Mouse (Mus musculus) brain, adult 2 months (tissue): ENCODE measurements around the gene Mrpl50.
"Not testable (repeated sequence)": the region's sequence is repeated elsewhere in the genome, so short reads cannot be mapped to it uniquely, and the experiment has no call there.

ENCODE experiments used
- DNase-seq: peaks from one replicate; pipeline ENCODE4 v3.0.0; 2011; ENCODE audit warnings: low read depth, low spot score

The Mrpl50 gene

DNA sequence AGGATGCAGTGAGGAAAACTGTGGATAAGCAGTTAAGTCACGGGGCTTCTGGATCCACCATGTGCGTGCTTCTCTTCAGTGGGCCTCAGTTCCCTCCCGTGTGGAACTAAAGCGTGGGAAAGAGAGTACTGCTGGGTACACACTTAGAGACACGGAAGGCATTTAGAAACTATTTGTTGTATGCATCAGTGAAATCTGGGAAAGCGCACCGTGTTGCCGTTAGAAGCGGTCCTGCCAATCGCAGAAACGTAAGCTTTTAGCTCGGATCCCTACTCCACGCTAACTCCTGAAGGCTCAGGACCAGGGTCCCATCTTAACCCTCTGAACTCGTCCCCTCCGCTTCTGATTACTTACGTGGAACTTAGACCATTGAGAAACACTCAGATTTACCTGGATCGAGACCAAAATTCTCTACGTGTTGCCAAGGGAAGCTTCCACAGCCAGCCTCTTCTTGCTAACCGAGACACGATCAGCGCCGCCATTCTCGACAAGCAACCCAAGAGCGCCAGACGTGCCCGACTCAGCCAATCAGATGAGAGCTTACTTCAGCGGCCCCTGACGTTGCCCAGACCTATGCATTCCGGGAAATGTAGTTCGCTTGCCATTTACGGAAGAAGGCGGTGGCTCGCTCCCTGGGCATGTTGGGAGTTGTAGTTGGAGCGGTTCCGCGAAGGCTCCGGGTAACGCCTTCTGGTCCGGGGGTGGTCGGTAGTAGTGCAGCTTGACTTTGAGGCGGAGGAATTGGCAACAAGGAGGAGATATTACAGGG lies at the start of gene Mrpl50, which contains the start of gene Zfp189:
Mrpl50 (minus strand) TSS at position 522 of the 769 bp plus-strand sequence.
Zfp189 (plus strand) TSS at position 605 of the 769 bp plus-strand sequence.
- peak; percentile 99 for DNase-seq

DNA sequence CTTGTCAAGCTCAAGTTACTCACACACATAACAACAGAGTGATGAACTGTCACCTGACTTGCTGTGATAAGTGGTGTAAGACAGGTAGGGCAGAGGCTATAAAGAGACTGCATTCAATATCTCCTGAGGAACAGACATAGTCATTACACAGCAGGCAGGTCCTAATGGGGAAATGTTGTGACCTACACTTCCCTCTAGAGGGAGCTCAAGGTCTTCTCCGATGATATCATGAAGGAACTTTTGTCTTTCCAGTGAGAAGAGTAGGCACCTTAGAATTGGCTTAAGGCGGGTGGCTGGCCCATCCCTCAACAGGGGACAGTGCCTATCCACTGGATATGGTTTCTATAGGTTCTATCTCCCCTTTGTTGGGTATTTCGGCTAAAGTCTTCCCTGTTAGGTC lies 46.7 kb upstream of the Mrpl50 start:
- DNase-seq, result peak; percentile 90

DNA sequence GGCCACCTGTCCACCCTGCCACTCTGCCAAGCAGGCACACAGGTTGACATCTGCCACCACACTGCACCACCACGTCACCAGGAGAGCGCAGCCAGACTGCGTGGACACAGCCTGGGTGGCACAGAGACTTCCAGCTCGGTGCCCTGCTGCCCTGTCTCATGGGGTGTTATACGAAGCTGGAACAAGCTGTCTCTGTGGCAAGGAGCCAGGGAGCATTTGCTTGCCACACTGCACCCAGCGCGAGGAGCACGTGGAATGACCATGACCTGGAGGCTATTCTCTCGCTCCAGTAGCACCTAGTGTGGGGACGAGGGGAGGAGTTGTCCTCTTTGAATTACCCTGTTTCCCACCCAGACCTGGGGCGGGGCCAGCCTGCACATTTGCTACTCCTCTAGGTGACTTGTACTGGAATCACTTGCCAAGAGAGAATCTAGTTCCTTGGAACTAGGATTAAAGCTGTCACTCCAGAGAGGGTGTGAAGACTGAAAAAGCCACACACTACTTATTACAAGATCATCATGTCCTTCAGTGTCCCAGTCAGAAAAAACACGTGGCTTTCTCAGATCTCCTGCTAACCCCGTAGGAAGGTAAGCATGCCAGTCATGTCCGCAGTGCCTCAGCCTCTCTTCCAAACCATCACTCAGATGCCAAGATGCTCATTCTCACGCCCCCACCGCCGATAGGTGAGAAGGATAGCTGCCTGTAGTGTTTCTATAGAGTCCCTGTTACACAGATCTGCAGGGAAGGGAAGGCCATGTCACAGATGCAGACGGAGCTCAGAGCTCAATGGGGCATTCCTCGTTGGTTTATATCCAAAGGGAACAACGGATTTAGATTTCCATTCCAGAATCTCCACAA lies 39.3 kb upstream of the Mrpl50 start:
- peak; percentile 92 for DNase-seq

DNA sequence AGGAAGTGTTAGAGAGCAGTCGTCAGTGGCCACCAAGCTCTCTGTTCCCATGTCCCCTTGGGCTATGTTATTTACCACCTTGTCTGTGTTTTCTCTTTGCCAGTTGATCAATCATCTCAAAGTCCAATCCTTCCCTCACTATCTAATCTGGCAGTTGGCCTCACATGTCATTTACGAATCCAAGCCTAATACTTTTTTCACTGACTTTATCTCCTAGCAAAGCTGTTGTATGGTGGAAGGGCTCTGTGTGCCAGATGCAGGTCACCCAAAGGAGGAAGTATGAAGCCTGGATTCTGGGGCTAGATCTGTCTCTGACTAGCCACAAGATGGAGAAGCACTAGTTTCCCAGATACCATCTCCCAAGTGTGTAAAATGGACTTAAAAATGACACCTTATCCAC lies 37.3 kb upstream of the Mrpl50 start:
- DNase-seq, result no peak

DNA sequence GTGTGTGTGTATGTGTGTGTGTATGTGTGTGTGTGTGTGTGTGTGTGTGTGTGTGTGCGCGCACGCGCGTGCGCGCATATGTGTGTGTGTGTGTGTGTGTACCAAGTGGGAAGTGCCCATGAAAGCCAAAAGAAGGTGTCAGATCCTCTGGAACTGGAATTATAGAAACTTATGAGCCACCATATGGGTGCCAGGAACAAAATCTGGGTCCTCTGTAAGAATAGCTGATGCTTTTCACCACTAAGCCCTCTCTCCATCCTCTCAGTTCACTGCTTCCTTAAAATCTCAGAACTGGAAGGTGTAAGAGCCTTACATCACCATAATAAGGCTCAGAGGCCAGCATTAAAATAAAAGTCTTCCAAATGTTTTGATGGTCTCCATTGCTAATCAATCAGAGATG lies 36.5 kb upstream of the Mrpl50 start:
- DNase-seq, result peak; percentile 55

DNA sequence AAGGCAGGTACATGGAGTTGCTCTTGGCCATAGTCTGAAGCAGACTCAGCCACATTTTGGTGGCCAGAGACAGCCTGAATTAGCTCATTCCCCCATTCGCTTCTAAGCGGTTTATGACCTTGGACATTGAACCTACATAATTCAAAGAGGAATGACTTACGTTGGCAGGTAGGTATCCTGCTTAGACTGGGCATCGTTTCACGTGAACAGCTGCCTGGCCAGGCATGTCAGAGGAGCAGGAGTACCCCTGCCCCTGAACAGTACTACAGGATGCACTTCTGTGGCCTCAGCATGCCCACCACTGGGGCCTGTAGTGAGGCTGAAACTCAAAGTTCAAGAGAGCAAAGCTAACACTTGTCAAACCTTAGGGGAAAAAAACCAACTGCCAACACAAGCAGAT lies 32.5 kb upstream of the Mrpl50 start:
- DNase-seq, result no peak

DNA sequence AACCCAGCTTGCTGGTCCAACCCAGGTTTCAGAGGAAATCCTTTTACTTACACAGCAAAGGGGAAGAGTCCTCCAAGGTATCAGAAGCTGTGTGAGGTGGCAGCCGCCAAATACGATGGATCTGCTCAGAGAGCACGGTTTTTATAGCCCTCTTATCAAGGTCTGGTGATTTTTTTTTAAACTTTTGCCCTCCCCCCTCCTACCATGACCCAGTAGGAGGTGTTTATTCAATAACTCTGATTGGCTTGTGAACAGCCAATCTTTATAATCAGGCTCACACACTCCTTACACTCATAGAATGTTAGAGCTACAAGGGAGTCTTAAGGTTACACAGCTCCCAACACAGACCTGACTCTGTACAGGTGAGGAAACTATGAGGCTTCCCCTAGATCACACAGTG lies 28.5 kb upstream of the Mrpl50 start, which contains the start of gene Aldob:
Aldob (minus strand) TSS at position 164 of the 400 bp plus-strand sequence.
- DNase-seq, result no peak

DNA sequence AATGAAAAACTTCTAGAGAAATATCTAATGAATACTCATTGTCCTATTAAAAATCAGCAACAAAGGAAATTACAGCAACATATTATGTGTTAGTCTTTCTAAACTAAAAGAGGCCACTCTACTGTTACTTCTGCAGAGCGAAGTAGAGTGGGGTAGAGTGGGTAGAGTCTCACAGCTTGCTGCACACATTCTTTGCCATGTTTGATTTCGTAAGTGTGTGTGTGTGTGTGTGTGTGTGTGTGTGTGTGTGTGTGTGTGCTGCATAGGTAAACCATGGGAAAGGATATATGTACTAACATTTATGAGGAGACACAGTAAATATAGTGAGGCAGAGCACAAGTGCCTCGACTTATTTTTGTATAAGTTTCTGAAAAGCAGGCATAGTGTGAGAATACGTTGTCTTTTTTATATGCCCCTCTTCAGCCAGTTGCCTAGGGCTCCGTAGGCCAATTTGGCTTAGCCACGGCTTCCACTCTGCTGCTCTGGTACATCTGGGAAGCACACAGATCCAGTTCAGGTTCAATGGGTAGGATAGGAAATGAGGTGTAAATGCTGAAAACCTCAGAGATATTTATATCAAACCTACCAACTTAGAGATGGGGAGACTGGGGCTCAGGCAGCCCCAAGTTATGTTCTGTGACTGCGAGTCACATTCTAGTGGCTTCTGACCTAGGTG lies 26.8 kb upstream of the Mrpl50 start:
- no peak for DNase-seq

DNA sequence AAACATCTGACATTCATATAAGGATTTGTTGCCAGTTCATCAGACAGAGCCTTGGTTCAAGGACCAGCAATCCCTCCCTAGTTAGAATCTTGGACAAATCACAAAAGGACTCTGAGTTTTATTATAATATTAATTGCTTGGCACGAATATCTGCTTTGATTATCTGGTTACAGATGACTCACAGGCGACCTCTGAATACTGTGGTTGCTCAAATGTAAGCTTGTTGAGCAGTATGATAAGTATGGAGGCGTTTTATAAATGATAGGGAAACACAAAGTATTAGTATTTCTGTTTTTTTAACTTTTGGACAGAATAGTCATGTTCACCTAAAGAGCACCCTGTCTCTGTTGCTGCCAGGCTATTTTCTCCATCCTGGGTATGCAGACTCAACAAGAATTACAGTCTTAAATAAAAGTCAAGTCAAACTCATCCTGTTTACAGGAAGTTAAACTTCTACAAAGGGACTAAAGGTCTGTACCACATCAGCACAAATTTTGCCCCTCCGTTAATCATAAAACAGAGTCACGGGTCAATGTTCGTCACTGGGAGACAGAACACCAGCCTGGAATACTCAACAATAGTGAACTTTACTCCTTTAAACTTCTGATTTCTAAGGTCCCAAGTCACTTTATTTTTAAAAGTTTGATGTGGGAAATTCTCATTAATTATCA lies 26.1 kb upstream of the Mrpl50 start:
- no peak for DNase-seq

DNA sequence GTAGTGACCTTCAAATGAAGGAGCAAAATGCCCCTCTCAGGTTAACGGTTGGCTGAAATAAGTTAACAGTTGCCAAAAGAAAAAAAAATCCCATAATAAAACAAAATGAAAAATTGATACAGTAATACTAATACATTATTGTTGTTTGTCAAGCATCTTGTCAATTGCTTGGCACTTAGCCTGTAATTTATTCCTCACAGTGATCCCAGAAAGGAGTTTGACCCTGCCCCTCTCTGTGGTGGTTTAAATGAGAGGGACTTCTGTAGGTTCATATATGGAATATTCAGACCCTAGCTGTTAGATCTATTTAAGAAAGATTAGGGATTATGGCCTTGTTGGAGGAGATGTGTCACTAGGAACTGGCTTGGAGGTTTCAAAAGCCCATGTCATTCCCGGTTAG lies 25.1 kb upstream of the Mrpl50 start:
- no peak for DNase-seq

DNA sequence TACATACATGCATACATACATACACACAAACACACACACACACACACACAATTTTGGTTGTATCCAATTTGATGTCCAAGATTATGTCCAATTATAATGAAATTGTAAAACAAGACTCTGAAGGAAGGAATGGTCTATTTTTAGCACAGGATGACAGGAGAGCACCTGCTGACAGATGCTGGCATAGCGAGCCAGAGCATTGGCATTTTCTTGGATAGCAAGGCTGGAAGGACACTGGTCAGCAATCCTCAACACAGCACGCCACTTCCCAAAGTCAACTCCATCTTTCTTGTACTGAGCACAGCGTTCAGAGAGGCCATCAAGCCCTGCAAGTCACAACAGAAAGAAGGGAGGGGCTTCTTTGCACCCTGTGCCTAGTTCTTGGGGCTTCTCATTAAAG lies 20.1 kb upstream of the Mrpl50 start:
- no peak for DNase-seq

DNA sequence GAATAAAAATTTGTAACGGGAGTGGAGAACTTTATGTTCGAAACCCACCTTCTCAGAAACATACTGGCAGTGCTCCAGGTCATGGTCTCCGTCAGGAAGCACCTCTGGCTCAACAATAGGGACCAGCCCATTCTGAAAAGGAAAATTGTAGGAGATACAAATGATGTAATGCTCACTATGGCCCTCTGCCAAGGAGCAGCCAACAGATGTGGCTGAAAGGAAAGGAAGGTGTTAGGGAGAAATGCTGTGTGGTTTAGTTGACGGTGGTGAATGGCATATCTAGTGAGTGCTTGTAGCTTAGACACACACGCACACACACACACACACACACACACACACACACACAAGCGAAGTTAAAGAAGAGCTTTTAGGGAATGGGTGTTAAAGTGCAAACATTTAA lies 18.8 kb upstream of the Mrpl50 start:
- DNase-seq, result peak; percentile 10

DNA sequence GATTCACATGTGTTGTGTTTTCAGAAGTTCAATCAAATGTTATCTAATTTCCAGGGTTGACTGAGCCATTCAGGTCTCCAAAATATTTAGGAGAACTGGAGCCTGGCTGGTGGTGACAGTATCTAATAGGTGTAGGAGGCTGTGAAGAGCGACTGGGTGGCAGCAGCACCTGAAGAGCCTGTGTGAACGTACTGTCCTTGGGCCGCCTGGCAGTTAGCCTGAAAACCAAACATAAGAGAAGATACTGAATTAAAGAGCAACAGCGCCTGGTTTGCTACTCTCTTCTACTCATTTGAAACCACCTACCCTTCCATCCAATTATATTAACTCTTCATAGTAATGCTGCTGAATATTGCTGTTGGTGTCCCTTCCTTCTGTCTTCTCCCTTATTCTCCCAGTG lies 15.8 kb upstream of the Mrpl50 start:
- DNase-seq, result peak; percentile 4

DNA sequence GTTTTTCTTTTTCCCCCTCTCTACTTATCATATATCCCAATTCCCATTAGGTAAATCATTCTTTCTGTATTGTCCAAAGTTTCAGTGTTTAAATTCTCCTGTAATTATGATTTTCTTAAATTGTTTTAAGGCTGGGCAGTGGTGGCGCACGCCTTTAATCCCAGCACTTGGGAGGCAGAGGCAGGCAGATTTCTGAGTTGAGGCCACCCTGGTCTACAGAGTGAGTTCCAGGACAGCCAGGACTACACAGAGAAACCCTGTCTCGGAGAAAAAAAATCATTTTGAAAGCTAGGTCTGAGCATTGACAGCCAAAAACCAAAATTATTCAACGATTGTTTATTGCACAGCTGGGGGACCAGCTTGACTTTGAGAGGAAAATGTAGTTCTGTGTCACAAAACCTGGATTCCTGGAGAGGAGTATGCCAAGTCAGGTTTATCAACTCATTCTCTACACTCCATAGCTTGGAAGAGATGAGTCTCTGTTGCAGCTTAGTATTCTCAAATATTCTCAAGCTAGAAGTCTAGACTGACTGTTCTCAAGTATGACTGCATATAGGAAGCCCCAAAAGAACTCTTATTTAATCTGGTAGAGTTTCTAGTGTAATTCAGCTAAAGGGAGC lies 14.9 kb upstream of the Mrpl50 start:
- no peak for DNase-seq

DNA sequence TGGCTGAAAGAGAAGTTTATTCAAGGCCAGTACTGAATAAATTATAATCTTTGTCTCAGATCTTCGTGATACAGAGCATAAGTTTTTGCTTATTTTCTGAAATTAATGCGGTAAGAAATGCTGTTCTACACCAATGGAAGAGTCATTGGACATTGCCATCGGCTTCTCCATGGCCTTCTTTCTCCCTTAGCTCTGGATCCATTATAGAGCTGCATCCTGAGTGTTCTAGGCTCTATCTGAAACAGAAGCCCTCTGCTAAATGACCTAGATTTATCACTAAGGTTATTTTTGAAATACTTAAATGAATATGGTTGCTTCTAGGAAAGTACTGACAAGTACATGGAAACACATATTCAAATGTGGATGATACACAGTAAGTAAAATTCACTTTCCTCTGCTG lies 14.1 kb upstream of the Mrpl50 start:
- DNase-seq, result no peak

DNA sequence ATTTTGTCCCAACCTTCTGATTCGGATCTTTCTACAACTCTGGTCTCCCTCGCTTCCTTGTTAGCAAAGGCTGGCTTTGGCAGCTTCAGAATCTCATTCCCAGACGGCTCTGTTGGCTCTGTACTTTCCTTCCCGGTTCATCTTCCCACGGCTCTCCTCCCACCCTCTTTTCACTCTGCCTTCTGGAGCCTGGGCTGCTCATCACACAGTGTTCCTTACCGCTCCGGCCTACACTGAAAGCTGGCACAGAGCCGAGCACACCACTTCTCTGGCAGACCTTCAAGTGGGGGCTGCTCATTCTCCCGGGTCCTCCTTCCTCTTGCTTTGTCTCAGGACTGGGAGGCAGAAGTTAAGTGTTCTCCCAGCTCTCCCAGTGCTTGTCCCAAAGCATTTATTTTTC lies 1.7 kb upstream of the Mrpl50 start:
- peak; percentile 92 for DNase-seq

DNA sequence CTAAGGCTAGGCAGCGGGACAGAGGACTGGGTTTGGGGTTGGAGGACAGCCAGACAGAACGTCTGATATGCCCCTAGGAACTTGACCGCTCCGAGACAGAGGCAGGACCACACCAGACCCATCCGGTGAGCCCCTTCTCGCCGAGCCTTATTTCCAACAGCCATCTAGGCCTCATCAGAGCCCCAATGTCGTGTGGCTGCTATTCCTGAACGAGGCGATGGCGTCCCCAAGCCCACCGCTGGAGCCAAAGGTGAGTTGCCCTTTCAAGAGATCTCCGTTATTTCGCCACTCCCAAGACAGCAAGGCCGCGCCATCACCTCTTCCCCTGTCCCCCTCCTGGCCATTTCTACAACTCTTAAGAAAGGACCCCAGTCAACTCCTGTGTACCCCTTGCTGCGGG lies 453 bp upstream of the Mrpl50 start:
- DNase-seq, result no peak

DNA sequence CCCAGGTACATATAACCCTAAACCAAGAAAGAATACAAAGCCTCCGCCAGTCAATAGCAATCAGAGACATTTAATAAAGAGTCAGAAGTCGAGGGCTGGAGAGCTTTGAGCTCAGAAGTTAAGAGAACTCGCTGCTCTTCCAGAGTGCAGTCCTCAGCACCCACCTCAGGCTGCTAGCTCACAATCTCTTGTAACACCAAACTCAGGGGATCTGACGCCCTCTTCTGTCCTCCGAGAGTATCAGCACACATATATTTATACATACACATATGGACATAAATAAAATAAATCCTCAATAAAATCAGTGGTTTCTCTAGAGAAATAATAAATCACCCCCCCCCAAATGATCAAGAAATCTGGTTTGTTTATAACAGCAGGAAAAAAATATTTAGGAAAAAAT lies 1.4 kb downstream of the Mrpl50 start:
- DNase-seq, result peak; percentile 6

DNA sequence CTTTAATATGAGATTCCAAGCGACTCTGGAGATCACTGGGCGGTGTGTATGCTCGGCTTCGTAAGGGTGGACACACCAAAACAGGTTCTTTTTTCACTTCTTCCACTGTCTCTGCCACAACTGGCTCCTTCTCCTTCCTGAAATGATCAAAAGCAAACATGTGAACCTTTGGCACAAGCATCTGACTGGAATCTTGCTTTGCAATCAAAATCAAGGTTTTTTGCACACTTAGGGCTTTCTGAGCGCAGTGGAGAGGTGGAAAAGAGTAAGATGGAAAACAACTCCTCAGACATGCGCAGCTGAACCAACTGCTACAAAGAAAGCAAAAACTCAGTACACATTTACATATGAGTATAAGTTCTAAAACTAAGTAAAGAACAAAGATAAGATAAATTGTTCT lies 6.5 kb downstream of the Mrpl50 start:
- DNase-seq, result no peak

DNA sequence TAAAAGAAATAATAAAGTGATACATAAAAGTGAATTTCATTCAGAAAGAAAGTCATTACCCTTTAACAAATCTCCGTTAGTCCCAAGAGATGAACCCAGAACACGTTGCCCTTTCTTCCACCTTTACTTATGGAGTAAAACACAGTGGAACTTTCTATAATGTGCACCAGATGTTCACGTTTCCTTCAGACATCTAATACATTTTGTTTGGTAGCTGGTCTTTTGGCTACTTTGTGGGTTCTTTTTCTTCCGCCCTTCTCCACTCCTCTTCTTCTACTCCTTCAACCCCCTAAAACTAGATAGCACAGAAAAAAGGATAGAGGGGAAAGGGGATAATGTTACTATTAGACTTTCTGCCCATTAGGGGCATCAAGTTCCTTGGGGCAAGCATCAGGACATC lies 8.3 kb downstream of the Mrpl50 start:
- DNase-seq, result no peak

DNA sequence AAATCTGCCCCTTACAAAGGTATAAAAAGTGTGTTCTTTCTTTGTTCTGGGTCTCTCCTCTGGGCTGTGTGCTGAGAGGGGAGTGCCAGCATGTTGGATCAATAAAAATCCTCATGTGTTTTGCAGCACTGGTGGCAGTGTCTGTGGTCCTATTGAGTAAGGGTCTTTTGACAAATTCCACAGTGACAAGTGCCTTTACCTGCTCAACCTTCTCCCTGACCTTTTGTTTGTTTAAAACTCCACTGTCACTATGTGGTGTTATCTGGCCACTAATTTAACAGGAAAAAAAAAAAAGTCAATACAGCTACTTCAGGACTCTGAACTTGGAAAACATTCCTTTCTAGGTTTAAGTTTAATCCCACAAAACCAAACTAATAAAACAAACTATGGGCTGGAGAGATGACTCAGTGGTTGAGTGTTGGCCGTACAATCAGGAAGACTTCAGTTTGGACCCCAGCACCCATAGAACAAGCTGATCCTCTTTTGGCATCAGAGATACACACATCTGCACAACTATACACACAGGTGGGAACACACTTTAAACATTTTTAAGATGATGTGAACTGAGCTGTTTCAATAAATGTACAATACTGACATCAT lies 10.6 kb downstream of the Mrpl50 start:
- DNase-seq, result not testable (repeated sequence)
